Mouse (Mus musculus) left cerebral cortex, postnatal 4 days (tissue): ENCODE results near the gene Pars2. TPM values are rescaled to one million over a fixed set of nuclear protein-coding genes. Genes with fewer than 3 reads are reported as not detected.

ENCODE experiments used
- DNase-seq: peaks from one replicate; pipeline ENCODE4 v3.0.0-alpha.2; 2022
- intact Hi-C: fragments of 180-260 bp; cut with DNase I; formaldehyde crosslinking; loops from one replicate; pipeline ENCODE4 v1.15.1; 2025
- total RNA-seq, 2 experiments: library from RNA; stranded (reverse); gene quantifications; 2 replicates each; pipeline ENCODE4 v1.2.3; 2021

Pars2 gene
- total RNA-seq, 2 experiments from 2014 or later: 6.0 to 9.2 TPM

DNA sequence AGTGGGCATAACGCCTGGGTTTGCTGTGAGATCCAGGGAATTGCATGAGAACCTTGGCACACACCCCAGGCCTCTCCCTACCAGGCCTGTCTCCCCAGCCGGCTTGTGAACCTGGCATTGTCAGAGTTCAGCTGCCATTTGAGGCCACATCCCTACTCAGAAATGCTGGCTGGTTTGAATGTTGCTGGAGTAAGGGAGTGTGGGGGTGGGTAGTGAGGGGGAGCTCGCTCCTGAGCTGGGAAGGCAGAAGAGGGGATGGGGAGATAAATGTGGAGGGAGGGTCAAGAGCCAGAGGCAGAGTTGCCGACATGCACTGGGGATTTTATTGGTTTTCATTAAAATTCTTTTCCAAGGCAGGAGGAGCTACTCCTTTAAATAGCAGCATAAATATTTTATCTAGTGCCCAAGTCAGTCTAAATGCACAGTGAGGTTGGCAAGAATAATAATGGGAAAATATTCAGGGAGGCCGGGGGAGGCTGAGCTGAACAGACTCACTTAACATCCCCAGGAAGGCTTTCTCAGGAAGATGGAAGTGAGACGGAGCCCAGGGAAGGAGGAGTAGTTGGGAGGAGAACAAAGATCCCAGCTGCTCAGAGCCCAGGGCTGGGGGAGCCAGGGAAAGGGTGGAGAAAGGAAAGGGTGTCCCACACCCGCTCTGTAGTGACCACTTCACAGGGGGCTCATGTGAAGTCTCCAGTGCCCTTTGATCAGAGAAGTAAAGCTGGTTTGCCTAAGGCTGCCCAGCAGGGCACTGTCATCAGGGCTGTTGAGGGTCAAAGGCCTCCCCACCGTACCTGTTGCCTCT is 17.4 kb upstream of the Pars2 start:
- peak; percentile 50 for DNase-seq
- intact Hi-C loops: no loop called here

DNA sequence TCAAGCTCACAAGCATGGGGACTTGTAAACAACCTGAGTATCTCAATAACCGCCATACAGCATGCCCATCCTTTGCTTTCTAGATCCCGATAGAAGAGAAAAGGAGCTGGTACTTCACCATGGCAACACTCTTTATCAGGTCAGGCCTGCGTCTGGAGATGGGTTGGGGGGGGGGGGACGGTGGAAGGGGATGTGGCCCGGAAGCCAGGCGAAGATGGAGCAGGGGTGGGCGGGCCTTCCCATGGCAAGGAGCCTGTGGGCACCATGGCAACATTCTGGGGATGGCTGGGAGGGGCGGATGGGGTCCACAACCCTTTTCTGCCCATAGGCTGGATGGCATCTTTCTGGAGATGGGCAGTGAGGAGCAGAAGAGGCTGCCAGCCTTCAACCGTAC is 16.8 kb upstream of the Pars2 start:
- peak; percentile 65 for DNase-seq
- intact Hi-C loops: no loop called here

DNA sequence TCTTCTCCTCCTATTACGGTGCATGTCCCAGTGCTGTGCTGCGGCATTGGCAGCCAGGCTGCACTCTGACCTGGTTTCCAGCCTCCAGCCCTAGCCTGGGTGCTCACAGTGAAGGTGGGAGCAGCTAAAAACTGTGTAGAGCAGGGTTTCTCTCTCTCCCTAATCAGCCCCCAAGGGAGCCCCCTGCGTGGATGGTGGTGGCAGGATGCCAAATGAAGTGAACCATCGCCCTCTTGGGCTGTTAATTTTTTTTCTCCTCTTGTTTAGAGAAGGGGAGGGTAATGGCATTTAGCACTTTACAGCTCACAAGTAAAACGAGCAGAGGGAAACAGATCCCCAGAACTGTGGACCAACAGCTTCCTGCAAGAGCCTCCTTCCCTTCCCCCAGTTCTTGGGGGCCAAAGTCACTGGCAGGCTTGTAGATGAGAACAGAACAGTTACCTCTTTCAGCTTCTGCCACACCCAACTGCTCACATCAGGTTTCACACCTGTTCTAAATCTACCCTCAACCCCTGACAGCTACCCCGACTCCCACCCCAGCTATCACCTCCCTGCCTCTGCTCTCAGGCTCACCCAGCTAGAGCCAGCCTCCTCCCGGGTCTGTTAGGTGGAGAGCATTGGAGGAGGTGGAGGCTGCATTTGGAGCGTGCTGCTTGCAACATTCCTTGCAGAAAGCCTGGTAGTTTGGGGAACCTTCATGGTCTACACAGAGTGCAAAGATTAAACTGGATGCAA is 7.2 kb upstream of the Pars2 start:
- DNase-seq: no peak
- intact Hi-C loops: no loop called here

DNA sequence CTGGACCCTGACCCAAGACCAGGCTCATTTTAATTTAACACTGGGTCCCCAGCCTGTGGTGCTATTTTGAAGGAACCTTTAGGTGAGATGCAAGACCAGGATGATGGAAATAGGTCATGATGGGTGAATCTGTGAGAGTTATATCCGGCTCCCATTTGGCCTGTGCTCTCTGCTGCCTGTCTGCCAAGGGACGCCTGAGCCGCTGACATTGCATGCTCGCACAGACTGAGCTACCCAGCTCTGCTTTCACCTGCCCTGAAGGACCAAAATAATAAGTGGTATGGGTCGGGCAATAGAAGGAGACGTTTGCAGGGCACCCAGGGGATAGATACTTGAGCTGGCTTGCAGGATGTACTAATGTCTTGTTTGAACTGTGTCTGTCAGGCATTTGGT is 6.7 kb upstream of the Pars2 start:
- intact Hi-C loops: no loop called here
- no peak for DNase-seq

DNA sequence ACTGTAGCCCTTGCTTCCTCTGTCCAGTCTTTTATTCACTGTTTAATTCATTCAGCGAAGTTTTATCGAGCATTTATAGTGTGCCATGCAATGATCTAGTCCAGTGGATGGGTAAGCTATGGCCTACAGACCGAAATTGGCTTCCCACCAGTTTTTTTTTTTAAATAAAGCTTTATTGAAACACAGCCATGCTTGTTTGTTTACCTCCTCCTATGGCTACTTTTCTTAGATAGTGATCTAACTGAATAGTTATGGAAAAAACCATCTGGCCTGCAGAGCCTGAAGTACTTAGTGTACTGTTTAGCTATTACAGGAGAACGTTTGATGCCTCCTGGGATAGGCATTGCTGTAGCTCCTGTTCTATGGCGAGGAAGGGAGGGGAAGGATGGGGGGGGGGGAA is 5.1 kb upstream of the Pars2 start:
- DNase-seq: no peak
- intact Hi-C loops: no loop called here

DNA sequence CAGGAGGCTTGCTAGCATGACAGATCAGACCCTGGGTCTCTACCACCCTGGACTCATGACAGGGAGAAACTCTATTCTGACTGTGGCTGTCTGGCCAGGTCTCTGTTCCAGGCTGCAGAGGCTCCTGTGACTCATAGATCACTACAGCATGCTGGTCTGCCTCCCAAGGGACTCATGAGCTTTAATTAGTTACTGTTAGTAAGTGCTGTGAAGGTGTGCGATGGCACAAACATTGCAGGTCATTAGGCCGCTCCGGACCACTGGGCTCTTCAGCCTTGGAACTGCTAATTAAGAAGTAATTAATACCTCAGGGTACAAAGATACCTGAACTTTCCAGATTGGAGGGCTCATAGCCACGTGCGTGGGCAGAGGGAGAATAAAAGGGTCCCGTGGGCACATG is 3.7 kb upstream of the Pars2 start:
- intact Hi-C loops: no loop called here
- DNase-seq: no peak

DNA sequence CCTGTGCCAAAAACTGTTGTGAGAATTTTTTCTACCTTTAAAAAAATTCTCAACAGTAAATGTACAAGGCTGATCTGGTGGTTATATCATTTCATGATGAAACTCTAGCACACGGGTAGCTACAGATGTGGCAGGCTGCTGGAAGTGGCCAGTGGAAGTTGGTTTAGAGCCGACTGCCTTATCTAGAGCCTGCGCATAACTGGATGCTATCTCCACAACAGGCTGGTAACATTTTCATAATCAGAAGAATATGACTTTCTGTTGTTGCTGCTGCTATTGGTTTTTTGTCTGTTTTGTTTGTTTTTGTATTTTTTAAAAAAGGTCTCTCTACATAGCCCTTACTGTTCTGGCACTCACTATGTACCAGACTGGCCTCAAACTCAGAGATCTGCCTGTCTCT is 1.7 kb downstream of the Pars2 start:
- intact Hi-C loops: no loop called here
- DNase-seq: no peak

DNA sequence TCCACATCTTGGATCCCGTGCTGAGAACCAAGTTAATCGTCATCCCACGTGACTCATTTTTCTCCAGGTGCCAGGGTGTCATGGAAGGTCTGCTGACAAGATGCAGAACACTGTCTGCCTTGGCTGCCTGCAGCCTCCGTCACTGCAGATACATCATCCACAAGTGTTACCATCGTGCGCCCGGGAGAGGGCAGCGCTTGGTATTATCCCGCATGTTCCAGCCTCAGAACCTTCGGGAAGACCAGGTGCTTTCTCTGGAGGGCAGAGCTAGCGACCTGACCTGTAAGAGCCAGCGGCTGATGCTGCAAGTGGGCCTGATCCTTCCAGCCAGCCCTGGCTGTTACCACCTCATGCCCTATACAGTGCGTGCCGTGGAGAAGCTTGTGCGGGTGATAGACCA is 2.2 kb downstream of the Pars2 start:
- no peak for DNase-seq
- intact Hi-C loops: no loop called here

DNA sequence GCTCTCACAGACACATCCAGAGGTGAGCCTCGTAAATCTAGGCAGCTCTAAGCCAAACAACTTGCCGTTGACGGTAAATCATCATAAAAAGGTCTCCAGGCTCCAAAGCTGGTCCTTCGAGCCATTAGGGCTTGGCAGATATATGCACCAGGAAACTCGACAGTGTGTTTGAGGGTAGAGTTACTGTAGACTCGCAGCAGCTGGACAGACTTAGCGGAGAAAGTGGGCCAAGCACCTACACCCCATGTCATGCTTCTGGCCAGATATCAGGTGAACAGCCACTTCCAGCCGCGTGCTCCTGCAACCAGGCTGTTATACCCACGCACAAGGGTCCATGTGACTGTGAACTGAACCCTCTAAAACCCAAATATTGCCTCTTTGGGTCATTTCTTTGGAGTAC is 4.8 kb downstream of the Pars2 start:
- intact Hi-C loops: no loop called here
- DNase-seq: no peak

DNA sequence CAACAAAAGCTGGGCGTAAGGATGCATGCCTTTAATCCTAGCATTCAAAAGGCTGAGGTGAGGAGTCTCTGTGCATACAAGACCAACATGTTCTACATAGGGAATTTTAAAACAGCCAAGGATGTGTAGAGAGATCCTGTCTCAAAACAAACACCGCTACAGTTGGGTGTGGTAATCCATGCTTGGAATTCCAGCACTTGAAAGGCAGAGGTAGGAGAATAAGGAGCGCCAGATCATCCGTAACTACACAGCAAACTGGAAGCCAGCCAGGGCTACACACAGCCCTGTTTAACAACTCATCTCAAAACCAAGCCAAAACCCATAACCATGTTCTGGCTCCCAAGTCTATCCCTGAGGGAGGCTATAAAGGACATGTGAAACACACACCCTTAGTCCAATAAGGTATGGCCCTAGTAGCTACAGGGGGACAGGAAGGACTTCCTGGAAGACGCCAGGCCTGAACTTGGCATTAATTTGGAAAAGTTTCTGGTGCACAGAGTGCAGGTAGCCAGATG is 13.1 kb downstream of the Pars2 start:
- intact Hi-C loops: no loop called here
- no peak for DNase-seq

DNA sequence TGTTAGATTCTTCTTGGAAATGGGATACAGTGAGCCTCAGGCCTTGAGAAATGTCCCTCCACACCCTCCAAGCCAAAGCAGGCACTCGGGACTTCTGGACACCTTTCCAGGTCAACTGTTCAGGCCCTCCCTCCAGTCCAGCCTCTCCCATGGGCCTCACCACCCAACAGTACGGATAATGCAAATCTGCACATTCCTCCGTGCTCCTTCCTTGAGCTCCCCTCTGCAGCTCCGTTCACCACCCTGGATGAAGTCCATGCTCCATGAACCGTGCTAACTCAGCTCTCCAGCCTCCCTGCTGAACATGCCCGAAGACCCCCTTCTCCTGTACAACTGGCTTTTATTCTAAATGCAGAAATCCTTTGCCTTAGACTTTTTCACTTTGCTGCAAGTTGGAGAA is 13.8 kb downstream of the Pars2 start:
- intact Hi-C loops: no loop called here
- DNase-seq: no peak

DNA sequence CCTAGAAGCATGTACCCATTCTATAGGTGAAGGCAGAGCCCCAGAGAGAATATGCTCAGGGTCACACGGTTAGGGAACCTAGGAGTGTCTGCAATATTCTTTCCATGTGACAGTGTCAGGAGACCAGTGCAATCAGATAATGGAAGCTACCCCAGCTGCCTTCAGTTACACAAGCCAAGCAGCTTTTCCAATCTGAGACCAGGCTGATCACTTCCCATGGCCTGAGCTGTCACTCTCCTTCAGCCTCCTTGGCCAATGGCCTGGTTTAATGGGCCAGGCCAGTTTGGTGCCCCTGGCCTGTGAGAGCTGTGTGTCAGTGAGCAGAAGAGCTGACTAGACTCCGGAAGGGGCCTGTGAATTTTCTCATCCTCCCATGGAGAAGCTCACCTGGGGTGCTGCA is 14.4 kb downstream of the Pars2 start:
- DNase-seq: no peak
- intact Hi-C loops: no loop called here

DNA sequence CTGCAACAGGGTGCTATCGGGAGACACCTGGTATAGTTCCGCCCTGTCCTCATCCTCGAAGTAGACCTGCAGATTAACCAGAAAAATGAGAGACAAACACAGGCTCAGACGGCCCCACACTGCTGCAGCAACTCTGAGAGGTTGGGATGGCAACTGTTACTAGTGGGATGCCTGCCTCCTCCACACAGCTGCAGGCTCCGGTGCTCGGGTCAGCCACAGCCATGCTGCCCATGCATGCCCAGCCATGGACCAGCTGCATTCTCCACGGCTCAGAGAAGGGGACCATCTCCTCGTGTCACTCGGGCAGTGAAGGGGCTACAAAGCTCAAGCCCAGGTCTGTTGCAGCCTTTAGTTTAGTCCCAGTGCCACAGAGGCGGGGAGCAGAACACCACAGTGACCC is 14.8 kb downstream of the Pars2 start:
- intact Hi-C loops: no loop called here
- no peak for DNase-seq

DNA sequence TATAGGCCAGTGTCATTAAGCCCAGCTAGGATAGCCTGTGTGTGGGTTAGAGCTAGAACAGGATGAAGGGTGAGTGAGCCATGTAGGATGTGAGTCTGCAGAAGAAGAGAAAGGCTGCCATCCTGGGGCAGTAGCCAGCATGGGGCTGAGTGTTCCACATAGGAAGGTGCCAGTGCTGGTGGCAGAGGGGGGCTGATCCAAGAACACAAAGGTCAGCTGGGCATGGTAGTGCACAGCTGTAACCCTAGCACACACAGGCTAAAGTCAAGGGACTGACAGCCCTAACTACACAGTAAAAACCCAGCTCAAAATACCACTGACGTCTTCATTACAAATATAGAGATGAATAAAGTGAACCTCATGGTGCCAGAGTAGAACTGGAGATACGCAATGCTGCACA is 15.7 kb downstream of the Pars2 start:
- intact Hi-C loops: no loop called here
- DNase-seq: no peak

DNA sequence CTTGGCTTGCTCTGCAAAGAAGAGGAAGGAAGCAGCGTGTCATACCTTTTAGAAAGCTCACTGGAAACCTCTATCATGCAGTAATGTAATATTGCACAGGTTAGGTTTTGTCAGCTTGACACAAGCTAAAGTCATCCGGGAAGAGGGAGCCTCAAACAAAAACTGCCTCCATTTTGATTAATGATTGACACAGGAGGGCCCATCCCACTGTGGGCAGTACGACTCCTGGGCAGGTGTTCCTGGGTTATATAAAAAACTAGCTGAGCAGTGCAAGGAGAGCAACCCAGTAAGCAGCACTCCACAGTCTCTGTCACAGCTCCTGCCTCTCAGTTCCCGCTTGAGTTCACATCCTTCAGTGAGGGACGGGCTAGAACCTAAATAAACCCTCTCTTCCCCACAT is 25.9 kb downstream of the Pars2 start:
- DNase-seq: no peak
- intact Hi-C loops: no loop called here

DNA sequence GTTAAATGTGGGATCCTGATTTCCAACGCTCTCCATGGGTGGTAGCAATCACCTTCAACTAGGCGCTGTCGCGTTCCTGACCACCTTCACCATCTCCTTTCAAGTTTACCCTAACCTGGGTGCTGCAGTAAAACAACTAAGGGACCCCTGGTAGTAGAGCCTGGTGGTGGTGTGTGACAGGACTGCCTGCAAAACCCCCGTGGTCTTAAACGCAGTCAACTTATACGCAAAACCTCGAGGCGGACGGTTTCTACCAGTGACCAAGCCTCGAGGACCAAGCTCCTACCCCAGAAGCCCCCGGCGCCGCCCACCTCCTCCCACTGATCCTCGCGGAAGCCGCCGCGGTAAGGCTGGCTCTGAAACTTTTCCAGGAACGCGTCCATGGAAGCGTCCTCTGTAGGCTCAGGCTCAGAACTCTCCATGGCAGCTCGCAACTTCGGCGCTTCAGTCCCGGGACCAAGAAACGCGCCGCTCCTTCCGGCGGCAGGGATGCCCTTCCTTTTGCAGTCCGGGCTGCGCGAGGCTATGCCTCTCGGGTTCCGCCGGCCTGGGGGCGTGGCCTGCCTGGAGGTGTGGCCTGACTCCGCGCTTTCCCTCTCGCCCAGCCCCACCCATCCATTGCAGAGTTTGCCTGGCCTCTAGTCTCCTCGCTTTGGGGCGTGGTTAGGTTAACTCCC is 27.7 kb downstream of the Pars2 start, which contains the start of gene Ttc4:
Gene Ttc4 (minus strand): TSS at position 503 of the 677 bp plus-strand sequence.
- intact Hi-C loops: no loop called here
- peak; percentile 90 for DNase-seq

DNA sequence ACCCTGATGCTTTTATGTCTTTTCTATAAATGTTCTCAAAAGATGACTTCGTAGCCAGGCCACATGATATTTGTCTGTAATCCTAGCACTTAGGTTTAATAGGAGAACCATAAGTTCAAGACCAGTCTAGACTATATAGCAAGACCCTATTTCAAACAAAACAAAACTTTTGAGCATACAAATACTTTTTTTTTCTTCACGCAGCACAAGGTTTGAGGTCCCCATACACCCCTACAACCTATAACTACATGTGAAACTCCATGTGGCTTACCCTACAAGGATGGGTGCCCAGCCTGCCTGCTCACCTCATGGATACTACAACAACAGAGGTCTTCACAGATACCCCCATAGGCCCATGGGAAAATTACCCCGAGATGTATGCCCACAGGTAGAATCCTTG is 28.3 kb downstream of the Pars2 start:
- DNase-seq: no peak
- intact Hi-C loops: no loop called here

DNA sequence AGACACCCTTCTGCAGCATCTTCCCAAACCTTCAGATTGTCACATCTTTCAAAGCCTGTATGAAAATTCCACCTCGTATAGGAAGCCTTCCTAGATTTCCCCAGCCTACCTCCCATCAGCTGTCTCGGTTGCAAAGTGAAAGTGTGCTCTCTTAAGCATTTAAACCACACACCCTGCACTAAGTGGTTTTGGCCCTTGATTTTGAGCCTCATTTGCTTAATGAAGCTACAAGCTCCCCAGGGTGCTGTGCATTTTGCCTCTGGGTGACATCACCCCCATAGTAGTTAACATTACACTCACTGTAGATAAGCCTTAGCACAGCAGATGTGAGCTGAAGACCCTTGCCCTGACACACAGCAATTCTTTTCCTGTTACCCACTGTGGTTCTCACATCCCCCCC is 30.1 kb downstream of the Pars2 start:
- DNase-seq: no peak
- intact Hi-C loops: no loop called here

DNA sequence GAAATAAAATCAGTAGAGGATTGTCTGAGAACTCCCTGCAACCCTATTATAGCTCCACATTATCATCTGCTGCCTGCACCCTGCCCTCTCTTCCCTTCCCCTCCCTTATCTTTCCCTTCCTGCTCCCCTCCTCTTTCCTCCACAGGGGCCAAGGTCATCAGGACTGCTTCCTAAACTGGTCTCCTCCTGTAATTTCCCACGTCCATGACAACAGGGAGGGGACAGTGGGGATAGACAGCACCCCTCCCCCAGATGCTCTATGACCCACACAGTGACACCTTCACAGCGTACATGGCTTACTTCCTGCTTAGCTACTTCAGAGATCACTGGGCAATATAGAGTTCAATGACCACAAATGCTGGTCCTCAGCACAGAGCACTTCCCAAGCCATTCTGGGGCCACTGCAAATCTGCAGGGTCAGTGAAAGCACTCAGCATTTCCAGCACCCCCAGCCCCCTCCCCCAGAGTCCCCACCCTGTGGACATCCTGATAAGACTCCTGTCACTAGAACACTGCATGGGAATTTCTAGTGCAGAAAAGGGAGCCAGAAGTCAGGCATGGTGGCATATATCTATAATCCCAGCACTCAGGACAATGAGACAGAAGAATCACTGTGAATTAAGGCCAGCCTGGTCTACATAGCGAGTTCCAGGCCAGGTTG is 37.9 kb downstream of the Pars2 start:
- intact Hi-C loops: no loop called here
- no peak for DNase-seq

DNA sequence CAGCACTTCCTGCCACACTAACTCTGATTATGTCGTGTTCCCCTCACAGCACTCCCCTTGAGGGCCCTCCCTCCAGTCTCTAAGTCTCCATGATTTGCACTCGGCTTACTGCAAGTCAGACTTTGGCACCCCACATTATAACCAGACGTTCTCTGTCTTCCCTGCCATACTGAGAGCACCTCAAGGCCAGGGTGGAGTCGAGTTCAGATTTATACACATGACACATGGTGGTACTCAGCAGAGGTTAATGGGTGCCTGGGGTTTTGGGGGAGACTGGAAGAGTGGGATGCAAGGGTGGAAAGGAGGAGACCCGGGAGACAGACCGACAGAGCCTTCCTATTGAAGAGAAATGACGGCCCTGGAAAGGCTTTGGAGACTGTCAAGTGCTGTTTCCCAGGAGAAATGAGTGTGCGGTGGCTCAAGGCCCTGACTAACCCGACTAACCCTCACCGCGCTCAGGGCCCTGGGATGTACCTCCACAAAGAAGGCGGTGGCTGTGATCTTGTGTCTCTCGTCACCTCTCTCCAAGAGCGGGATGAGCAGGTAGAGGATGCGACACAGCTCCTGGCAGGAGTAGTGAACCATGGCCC is 43.1 kb downstream of the Pars2 start:
- DNase-seq: no peak
- intact Hi-C loops: no loop called here

DNA sequence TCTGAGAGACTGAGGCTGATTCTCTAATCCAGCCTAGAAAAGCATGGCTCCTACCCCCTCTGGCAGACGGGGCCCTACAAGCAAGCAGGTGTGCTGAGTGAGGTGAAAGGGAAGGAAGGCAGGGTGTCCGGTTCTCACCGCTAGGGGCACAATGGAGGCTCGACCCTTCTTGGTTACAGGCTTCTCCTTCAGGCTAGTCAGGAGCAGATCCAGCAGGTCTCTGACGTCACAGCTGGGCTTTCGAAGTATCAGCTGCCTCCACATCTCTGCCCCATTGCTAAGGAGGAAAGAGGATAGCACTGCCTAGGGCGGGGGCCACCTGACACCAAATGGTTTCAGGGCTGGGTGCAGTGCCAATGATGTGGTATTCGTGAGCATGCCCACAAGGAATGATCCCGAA is 49.1 kb downstream of the Pars2 start:
- intact Hi-C loops: no loop called here
- DNase-seq: peak; percentile 29
